Mouse (Mus musculus): ENCODE results near the gene Abca1. TPM values are rescaled to one million over a fixed set of nuclear protein-coding genes. Genes with fewer than 3 reads are reported as not detected.

The Abca1 gene
- polyA plus RNA-seq, 1 experiment from 2014 or later, result 2.0 TPM

GRCm38 (mm10) chr4:53146227-53146949 lies 13.3 kb downstream of the Abca1 start:
- no peak for DNase-seq (ENCODE audit: low spot score)
- Histone ChIP-seq H3K27ac (replicated peaks) (no peak overlapping the region), H3K9me3 (replicated peaks) (no peaks in the 10 kb centered on the region), H3K4me1 (peaks cover 16% of the 10 kb centered on the region; the same call in 1 of the 2 replicates), H3K4me3 (no peak overlapping the region), H3K27me3 (ENCODE audit: low read depth, poor library complexity, severe bottlenecking) (no peaks in the 10 kb centered on the region), H3K36me3 (no peaks in the 10 kb centered on the region)
- WGBS, result 93% methylated on average over 12 of the region's 12 CpGs

GRCm38 (mm10) chr4:53145434-53146168 lies 14.1 kb downstream of the Abca1 start:
- H3K4me3 ChIP-seq, result no peak overlapping the region
- H3K4me1 ChIP-seq, result peaks cover 14% of the 10 kb centered on the region; the same call in 1 of the 2 replicates
- DNase-seq (ENCODE audit: low spot score), result no peak
- H3K36me3 ChIP-seq, result no peaks in the 10 kb centered on the region
- no peaks in the 10 kb centered on the region for H3K9me3 ChIP-seq (replicated peaks)
- no peak overlapping the region for H3K27ac ChIP-seq (replicated peaks)
- 84% methylated on average over 12 of the region's 12 CpGs for WGBS
- no peaks in the 10 kb centered on the region for H3K27me3 ChIP-seq (ENCODE audit: low read depth, poor library complexity, severe bottlenecking)

DNA sequence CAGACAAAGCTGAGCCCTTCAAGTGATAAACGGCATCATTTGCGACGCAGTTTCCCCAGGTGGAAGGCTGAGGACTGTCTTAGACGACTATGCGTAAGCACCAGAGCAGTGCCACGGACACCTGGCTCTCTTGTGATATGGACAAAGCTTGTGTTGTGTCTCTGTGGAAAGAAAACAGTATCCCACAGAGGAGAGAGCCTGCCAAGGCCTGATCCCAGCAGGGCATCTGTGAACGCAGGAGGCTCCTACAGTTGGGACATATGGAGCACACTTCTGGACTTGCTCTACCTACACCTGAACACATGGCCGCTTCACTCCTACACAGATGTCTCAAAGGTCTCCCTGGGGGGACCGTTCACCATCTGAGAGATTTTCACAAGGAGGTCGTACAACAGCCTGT lies 15.1 kb downstream of the Abca1 start:
- H3K9me3 ChIP-seq (replicated peaks), result no peaks in the 10 kb centered on the region
- no peaks in the 10 kb centered on the region for H3K36me3 ChIP-seq
- H3K4me1 ChIP-seq, result peaks cover 12% of the 10 kb centered on the region; the same call in 1 of the 2 replicates
- H3K27me3 ChIP-seq (ENCODE audit: low read depth, poor library complexity, severe bottlenecking), result no peaks in the 10 kb centered on the region
- H3K27ac ChIP-seq (replicated peaks), result no peak overlapping the region
- no peak for DNase-seq (ENCODE audit: low spot score)
- H3K4me3 ChIP-seq, result no peak overlapping the region
- WGBS, result 74% methylated on average over 10 of the region's 10 CpGs

- H3K4me3 ChIP-seq, result no peak overlapping the region
- H3K27me3 ChIP-seq (ENCODE audit: low read depth, poor library complexity, severe bottlenecking), result no peaks in the 10 kb centered on the region
- H3K27ac ChIP-seq (replicated peaks), result no peak overlapping the region
- no peaks in the 10 kb centered on the region for H3K9me3 ChIP-seq (replicated peaks)
- DNase-seq (ENCODE audit: low spot score), result no peak
- peaks cover 12% of the 10 kb centered on the region; the same call in 1 of the 2 replicates for H3K4me1 ChIP-seq
- H3K36me3 ChIP-seq, result no peaks in the 10 kb centered on the region
- 72% methylated on average over 8 of the region's 8 CpGs for WGBS
Measured at GRCm38 (mm10) chr4:53144021-53144420, 15.7 kb downstream of the Abca1 start.

DNA sequence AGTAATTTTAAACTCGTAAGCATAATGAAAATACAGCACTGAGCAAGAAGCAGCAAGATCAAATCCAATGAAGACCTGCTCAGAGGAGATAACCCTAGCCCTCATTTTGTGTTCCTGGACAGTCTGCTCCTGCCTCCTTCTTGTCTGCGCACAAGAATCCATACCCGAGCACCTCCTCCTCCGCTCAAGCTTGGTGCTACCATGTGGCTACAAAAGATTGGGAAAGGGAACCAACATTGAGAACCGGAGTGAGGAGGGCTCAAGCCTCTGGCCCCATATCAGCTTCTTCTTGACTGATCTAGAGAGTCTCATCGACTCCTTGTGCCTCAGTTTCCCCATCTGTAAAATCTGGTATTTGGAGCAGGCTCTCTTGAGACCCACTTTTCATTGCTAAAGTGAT lies 19.0 kb downstream of the Abca1 start:
- no peaks in the 10 kb centered on the region for H3K9me3 ChIP-seq (replicated peaks)
- no peaks in the 10 kb centered on the region for H3K36me3 ChIP-seq
- DNase-seq (ENCODE audit: low spot score), result no peak
- WGBS, result 90% methylated on average over 6 of the region's 6 CpGs
- no peak overlapping the region for H3K27ac ChIP-seq (replicated peaks)
- no peak overlapping the region for H3K4me3 ChIP-seq
- H3K4me1 ChIP-seq, result peaks cover 6% of the 10 kb centered on the region; the same call in 1 of the 2 replicates
- H3K27me3 ChIP-seq (ENCODE audit: low read depth, poor library complexity, severe bottlenecking), result no peaks in the 10 kb centered on the region

DNA sequence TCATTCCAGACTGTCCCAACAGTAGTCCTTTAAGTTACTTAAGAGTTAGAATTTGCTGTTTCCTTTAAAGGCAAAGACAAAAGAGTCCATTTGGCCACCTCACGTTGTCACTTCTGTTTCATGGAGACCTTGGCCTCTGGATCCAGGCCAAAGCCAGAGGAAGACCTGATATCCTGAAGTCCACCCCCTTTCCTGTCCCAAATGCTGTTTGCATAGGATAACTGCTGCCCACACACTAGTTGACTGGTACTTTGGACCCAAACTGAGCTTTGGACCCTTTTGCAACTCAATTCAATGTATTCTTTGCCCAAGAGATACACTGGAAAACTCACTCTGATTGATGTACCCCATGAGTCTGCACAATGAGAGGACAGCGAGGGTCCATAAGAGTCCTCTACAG lies 20.2 kb downstream of the Abca1 start:
- no peaks in the 10 kb centered on the region for H3K27me3 ChIP-seq (ENCODE audit: low read depth, poor library complexity, severe bottlenecking)
- no peak overlapping the region for H3K27ac ChIP-seq (replicated peaks)
- no peak overlapping the region for H3K4me3 ChIP-seq
- peaks cover 1% of the 10 kb centered on the region; the same call in 1 of the 2 replicates for H3K4me1 ChIP-seq
- 87% methylated on average over 2 of the region's 2 CpGs for WGBS
- DNase-seq (ENCODE audit: low spot score), result no peak
- H3K9me3 ChIP-seq (replicated peaks), result no peaks in the 10 kb centered on the region
- no peaks in the 10 kb centered on the region for H3K36me3 ChIP-seq

DNA sequence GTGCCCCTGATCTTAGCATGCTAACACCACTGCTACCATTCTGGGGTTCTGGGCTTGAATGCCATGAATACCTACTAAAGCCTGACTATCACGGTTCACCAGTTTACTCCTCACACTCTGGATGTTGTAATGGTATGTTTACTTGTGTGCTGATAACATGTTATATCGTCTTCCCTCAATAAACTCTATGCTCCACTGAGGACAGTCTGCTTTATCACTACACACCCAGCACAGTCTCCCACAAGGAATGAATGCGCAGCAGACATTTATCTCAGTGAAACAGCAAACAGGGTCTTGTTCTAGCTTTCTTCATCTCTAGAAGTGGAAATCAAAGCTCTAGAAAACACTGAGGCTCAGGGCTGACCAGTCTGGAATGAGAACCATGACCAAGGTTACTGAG lies 20.7 kb downstream of the Abca1 start:
- DNase-seq (ENCODE audit: low spot score), result no peak
- Histone ChIP-seq H3K4me1 (no peaks in the 10 kb centered on the region), H3K4me3 (no peak overlapping the region), H3K27ac (replicated peaks) (no peak overlapping the region), H3K36me3 (no peaks in the 10 kb centered on the region), H3K27me3 (ENCODE audit: low read depth, poor library complexity, severe bottlenecking) (no peaks in the 10 kb centered on the region), H3K9me3 (replicated peaks) (no peaks in the 10 kb centered on the region)
- 86% methylated on average over 3 of the region's 3 CpGs for WGBS

DNA sequence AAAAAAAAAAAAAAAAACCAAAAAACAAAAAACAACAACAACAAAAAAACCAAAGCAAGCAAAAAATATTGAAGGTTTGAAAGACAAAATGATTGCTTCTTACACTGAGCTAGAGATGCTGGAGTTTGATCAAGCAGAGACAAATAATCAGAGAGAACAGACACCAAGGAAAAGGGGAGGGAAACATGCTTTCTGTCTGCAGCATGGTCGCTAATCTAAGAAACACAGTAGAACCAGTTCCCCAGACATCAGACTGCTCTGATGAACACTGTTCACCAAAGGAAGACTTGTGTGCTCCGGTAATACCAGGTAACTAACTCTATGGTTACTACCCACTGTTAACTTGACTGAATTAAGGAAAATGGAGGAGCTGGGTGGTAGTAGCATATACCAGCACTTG lies 22.6 kb downstream of the Abca1 start:
- H3K9me3 ChIP-seq (replicated peaks), result no peaks in the 10 kb centered on the region
- H3K4me3 ChIP-seq, result no peak overlapping the region
- DNase-seq (ENCODE audit: low spot score), result no peak
- WGBS, result 92% methylated on average over 2 of the region's 2 CpGs
- no peaks in the 10 kb centered on the region for H3K27me3 ChIP-seq (ENCODE audit: low read depth, poor library complexity, severe bottlenecking)
- no peak overlapping the region for H3K27ac ChIP-seq (replicated peaks)
- no peaks in the 10 kb centered on the region for H3K36me3 ChIP-seq
- H3K4me1 ChIP-seq, result no peaks in the 10 kb centered on the region

DNA sequence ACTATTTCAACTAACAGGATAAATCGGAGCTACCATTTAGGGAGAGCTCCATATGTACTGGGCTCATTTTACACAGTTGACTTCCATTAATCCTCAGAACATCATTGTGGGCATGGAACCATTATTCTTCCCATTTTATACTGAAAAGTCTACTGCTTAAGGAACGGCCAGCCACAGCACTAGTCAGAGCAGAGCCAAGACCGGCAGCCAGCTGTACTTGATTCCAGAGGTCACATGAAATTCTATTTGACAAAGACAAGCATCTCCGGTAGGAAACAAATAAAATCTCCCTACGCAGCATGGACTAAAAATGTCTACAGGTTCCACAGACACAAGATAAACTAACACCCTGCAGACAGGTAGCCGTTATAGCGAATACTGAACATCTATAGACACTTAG lies 24.9 kb downstream of the Abca1 start:
- WGBS, result 94% methylated on average over 7 of the region's 7 CpGs
- H3K4me1 ChIP-seq, result peaks cover 3% of the 10 kb centered on the region; the same call in 1 of the 2 replicates
- no peaks in the 10 kb centered on the region for H3K27me3 ChIP-seq (ENCODE audit: low read depth, poor library complexity, severe bottlenecking)
- no peak overlapping the region for H3K27ac ChIP-seq (replicated peaks)
- H3K9me3 ChIP-seq (replicated peaks), result no peaks in the 10 kb centered on the region
- H3K4me3 ChIP-seq, result no peak overlapping the region
- DNase-seq (ENCODE audit: low spot score), result no peak
- H3K36me3 ChIP-seq, result no peaks in the 10 kb centered on the region

DNA sequence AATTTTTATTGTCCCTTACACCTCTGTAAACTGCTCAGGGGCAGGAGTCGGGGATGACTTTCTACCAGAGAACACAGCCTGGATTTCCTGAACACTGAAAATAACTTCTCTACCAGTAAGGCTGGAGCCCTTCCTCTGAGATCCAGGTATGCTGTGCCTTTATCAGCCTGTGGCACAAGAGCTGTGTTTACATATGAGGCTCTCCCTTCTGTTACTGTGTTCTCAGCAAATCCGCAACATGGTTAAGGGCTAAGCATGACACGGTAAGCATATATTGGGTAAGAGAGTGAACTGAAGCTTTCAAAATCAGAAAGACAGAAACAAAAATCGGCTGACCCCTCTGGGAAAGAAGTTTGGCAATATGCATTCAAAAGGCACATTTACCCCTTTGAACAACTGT lies 25.7 kb downstream of the Abca1 start:
- no peak for DNase-seq (ENCODE audit: low spot score)
- 86% methylated on average over 4 of the region's 4 CpGs for WGBS
- Histone ChIP-seq H3K36me3 (no peaks in the 10 kb centered on the region), H3K27me3 (ENCODE audit: low read depth, poor library complexity, severe bottlenecking) (no peaks in the 10 kb centered on the region), H3K4me3 (no peak overlapping the region), H3K27ac (replicated peaks) (no peak overlapping the region), H3K4me1 (peaks cover 3% of the 10 kb centered on the region; the same call in 1 of the 2 replicates), H3K9me3 (replicated peaks) (no peaks in the 10 kb centered on the region)

DNA sequence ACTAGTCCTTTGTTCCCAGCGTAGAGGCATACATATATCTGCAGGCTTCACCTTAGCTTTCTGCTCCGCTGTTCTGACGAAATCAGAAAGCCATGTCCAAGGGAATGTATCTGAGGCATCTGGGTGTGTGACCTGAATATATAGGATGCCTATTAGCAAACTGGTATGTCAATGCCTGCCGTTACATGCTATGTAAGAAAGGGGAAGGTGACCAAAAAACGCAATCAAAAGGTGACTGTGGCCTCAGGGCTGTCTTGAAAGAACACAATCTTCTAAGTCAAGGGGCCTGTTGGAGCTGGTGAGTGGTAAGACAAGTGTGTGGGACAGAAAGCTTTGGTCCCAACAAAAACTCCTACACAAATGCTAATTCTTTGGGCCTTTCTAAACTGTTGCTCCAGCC lies 28.2 kb downstream of the Abca1 start:
- peaks cover 3% of the 10 kb centered on the region; the same call in 1 of the 2 replicates for H3K4me1 ChIP-seq
- 96% methylated on average over 5 of the region's 5 CpGs for WGBS
- H3K4me3 ChIP-seq, result no peak overlapping the region
- peaks cover 8% of the 10 kb centered on the region for H3K36me3 ChIP-seq
- peaks cover 3% of the 10 kb centered on the region; the same call in 1 of the 2 replicates for H3K9me3 ChIP-seq (replicated peaks)
- DNase-seq (ENCODE audit: low spot score), result no peak
- H3K27ac ChIP-seq (replicated peaks), result no peak overlapping the region
- H3K27me3 ChIP-seq (ENCODE audit: low read depth, poor library complexity, severe bottlenecking), result no peaks in the 10 kb centered on the region

GRCm38 (mm10) chr4:53130622-53131517 lies 28.8 kb downstream of the Abca1 start:
- H3K4me3 ChIP-seq, result no peak overlapping the region
- peaks cover 13% of the 10 kb centered on the region for H3K36me3 ChIP-seq
- no peak overlapping the region for H3K27ac ChIP-seq (replicated peaks)
- DNase-seq (ENCODE audit: low spot score), result no peak
- no peaks in the 10 kb centered on the region for H3K27me3 ChIP-seq (ENCODE audit: low read depth, poor library complexity, severe bottlenecking)
- WGBS, result 49% methylated on average over 6 of the region's 6 CpGs
- H3K4me1 ChIP-seq, result peaks cover 3% of the 10 kb centered on the region; the same call in 1 of the 2 replicates
- peaks cover 6% of the 10 kb centered on the region; the same call in 1 of the 2 replicates for H3K9me3 ChIP-seq (replicated peaks)
